Mouse (Mus musculus): ENCODE results near the gene Chp2. TPM values are rescaled to one million over a fixed set of nuclear protein-coding genes. Genes with fewer than 3 reads are reported as not detected.

Chp2 gene
- polyA plus RNA-seq, 1 experiment from 2014 or later, result not detected

DNA sequence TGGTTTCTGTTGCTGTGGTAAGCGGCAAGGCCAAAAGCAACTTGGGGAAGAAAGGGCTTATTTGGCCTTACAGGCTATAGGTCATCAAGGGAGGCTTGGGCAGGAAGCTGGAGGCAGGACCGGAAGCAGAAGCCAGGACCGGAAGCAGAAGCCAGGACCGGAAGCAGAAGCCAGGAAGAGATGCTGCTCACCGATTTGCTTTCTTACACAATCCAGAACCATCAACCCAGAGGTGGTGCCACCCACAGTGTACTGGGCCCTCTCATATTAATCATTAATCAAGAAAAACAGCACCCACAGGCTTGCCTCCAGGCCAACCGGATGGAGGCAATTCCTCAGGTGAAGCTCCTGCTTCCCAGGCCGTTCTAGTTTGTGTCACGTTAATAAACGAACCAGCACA, 22.5 kb upstream of the Chp2 start:
- ATAC-seq (replicated peaks; ENCODE audit: insufficient number of reproducible peaks, low FRiP score, low TSS enrichment), result no peak
- no peak overlapping the region for H3K9ac ChIP-seq (ENCODE audit: low read depth, low read length)
- no peak overlapping the region for H3K4me2 ChIP-seq
- no peaks in the 10 kb centered on the region for H3K4me1 ChIP-seq (ENCODE audit: control insufficient read depth, insufficient read depth, low read length)
- H3K27ac ChIP-seq (ENCODE audit: low read depth, low read length), result no peak overlapping the region
- H3K27me3 ChIP-seq (ENCODE audit: control insufficient read depth, insufficient read depth, low read length), result no peaks in the 10 kb centered on the region
- no peaks in the 10 kb centered on the region for H3K9me3 ChIP-seq (replicated peaks; ENCODE audit: control insufficient read depth, low read length)
- 80% methylated on average over 9 of the region's 9 CpGs for WGBS (ENCODE audit: insufficient replicate concordance)
- H3K4me3 ChIP-seq (ENCODE audit: low read depth, low read length), result no peak overlapping the region
- H3K36me3 ChIP-seq (ENCODE audit: control insufficient read depth, insufficient read depth, low read length), result no peaks in the 10 kb centered on the region

GRCm38 (mm10) chr7:122197306-122197705, 22.0 kb upstream of the Chp2 start:
- WGBS (ENCODE audit: insufficient replicate concordance), result 28% methylated on average over 4 of the region's 4 CpGs
- no peaks in the 10 kb centered on the region for H3K27me3 ChIP-seq (ENCODE audit: control insufficient read depth, insufficient read depth, low read length)

DNA sequence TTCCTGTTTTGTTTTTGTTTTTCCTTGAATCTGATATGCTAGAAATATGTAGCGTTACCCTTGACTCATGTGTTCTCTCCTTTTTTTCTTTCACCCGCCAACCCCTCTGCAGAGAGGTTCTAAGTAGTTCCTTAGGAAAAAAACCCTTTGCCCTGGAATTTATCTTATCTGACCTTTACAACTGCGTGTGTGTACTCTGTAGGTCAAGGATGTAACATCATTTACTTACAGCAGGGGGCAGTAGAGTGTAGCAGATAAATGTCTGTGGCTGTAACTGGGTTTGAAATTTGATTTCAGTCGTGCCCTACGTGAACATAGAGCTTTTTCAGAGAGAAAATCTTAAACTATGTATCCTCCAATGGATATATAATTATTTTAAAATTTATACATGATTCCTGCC, 20.0 kb upstream of the Chp2 start:
- no peak overlapping the region for H3K9ac ChIP-seq (ENCODE audit: low read depth, low read length)
- H3K9me3 ChIP-seq (replicated peaks; ENCODE audit: control insufficient read depth, low read length), result no peaks in the 10 kb centered on the region
- H3K4me3 ChIP-seq (ENCODE audit: low read depth, low read length), result no peak overlapping the region
- no peaks in the 10 kb centered on the region for H3K36me3 ChIP-seq (ENCODE audit: control insufficient read depth, insufficient read depth, low read length)
- no peaks in the 10 kb centered on the region for H3K4me1 ChIP-seq (ENCODE audit: control insufficient read depth, insufficient read depth, low read length)
- no peak overlapping the region for H3K27ac ChIP-seq (ENCODE audit: low read depth, low read length)
- 24% methylated on average over 5 of the region's 5 CpGs for WGBS (ENCODE audit: insufficient replicate concordance)
- no peak overlapping the region for H3K4me2 ChIP-seq
- ATAC-seq (replicated peaks; ENCODE audit: insufficient number of reproducible peaks, low FRiP score, low TSS enrichment), result no peak
- no peaks in the 10 kb centered on the region for H3K27me3 ChIP-seq (ENCODE audit: control insufficient read depth, insufficient read depth, low read length)

More at GRCm38 (mm10) chr7:122197306-122197705, 22.0 kb upstream of the Chp2 start:
- Histone ChIP-seq H3K9ac (ENCODE audit: low read depth, low read length) (no peak overlapping the region), H3K9me3 (replicated peaks; ENCODE audit: control insufficient read depth, low read length) (no peaks in the 10 kb centered on the region), H3K4me2 (no peak overlapping the region), H3K4me1 (ENCODE audit: control insufficient read depth, insufficient read depth, low read length) (no peaks in the 10 kb centered on the region), H3K36me3 (ENCODE audit: control insufficient read depth, insufficient read depth, low read length) (no peaks in the 10 kb centered on the region), H3K27ac (ENCODE audit: low read depth, low read length) (no peak overlapping the region), H3K4me3 (ENCODE audit: low read depth, low read length) (no peak overlapping the region)
- no peak for ATAC-seq (replicated peaks; ENCODE audit: insufficient number of reproducible peaks, low FRiP score, low TSS enrichment)

GRCm38 (mm10) chr7:122203936-122204335, 15.4 kb upstream of the Chp2 start:
- no peaks in the 10 kb centered on the region for H3K36me3 ChIP-seq (ENCODE audit: control insufficient read depth, insufficient read depth, low read length)
- 39% methylated on average over 2 of the region's 2 CpGs for WGBS (ENCODE audit: insufficient replicate concordance)
- no peak overlapping the region for H3K4me3 ChIP-seq (ENCODE audit: low read depth, low read length)
- H3K4me2 ChIP-seq, result no peak overlapping the region
- no peaks in the 10 kb centered on the region for H3K27me3 ChIP-seq (ENCODE audit: control insufficient read depth, insufficient read depth, low read length)
- H3K27ac ChIP-seq (ENCODE audit: low read depth, low read length), result peak overlapping the region; percentile 11; the same call in 1 of the 2 replicates
- H3K9me3 ChIP-seq (replicated peaks; ENCODE audit: control insufficient read depth, low read length), result no peaks in the 10 kb centered on the region
- ATAC-seq (replicated peaks; ENCODE audit: insufficient number of reproducible peaks, low FRiP score, low TSS enrichment), result no peak
- no peaks in the 10 kb centered on the region for H3K4me1 ChIP-seq (ENCODE audit: control insufficient read depth, insufficient read depth, low read length)
- no peak overlapping the region for H3K9ac ChIP-seq (ENCODE audit: low read depth, low read length)

GRCm38 (mm10) chr7:122206121-122206520, 13.2 kb upstream of the Chp2 start:
- no peak overlapping the region for H3K4me2 ChIP-seq
- no peak for ATAC-seq (replicated peaks; ENCODE audit: insufficient number of reproducible peaks, low FRiP score, low TSS enrichment)
- WGBS (ENCODE audit: insufficient replicate concordance), result 72% methylated on average over 2 of the region's 2 CpGs
- H3K9me3 ChIP-seq (replicated peaks; ENCODE audit: control insufficient read depth, low read length), result no peaks in the 10 kb centered on the region
- H3K27me3 ChIP-seq (ENCODE audit: control insufficient read depth, insufficient read depth, low read length), result no peaks in the 10 kb centered on the region
- H3K36me3 ChIP-seq (ENCODE audit: control insufficient read depth, insufficient read depth, low read length), result no peaks in the 10 kb centered on the region
- H3K4me1 ChIP-seq (ENCODE audit: control insufficient read depth, insufficient read depth, low read length), result no peaks in the 10 kb centered on the region
- no peak overlapping the region for H3K27ac ChIP-seq (ENCODE audit: low read depth, low read length)
- no peak overlapping the region for H3K4me3 ChIP-seq (ENCODE audit: low read depth, low read length)
- no peak overlapping the region for H3K9ac ChIP-seq (ENCODE audit: low read depth, low read length)

DNA sequence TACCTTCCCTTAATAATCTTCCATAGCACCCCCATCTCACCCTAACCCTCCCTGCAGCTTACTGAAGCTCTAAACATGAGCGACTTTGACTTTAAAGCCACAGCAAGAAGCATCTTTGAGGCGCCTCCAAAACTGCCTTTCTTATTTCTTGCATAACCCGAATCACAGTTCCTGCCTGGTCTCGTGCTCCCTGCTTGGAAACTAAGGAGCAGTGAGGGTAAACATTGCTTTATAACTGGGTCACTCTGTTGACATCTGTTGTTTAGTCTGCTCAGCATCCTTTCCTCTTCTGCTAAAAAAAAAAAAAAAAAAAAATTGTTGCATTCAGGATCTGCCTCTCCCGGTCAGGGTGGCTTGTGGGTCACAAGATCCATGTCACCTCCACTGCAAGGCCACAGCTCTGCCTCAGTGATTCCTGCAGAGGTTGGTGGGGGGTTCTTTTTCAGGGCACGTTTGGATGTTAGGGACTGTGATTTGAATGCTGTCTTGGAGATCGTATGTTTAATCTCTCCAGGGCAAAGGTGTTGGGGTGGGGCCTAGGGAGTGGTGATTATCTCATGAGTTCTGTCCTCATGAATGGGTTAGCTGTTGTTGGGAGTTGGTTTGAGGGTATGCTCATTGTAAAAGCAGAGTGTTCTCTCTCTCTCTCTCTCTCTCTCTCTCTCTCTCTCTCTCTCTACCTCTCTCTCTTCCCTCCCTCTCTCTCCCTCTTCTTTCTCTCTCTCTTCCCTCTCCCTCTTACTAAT, 10.8 kb upstream of the Chp2 start:
- ATAC-seq (replicated peaks; ENCODE audit: insufficient number of reproducible peaks, low FRiP score, low TSS enrichment), result no peak
- no peak overlapping the region for H3K9ac ChIP-seq (ENCODE audit: low read depth, low read length)
- H3K36me3 ChIP-seq (ENCODE audit: control insufficient read depth, insufficient read depth, low read length), result no peaks in the 10 kb centered on the region
- no peak overlapping the region for H3K4me2 ChIP-seq
- no peaks in the 10 kb centered on the region for H3K9me3 ChIP-seq (replicated peaks; ENCODE audit: control insufficient read depth, low read length)
- no peaks in the 10 kb centered on the region for H3K4me1 ChIP-seq (ENCODE audit: control insufficient read depth, insufficient read depth, low read length)
- no peaks in the 10 kb centered on the region for H3K27me3 ChIP-seq (ENCODE audit: control insufficient read depth, insufficient read depth, low read length)
- no peak overlapping the region for H3K4me3 ChIP-seq (ENCODE audit: low read depth, low read length)
- 53% methylated on average over 7 of the region's 7 CpGs for whole genome bisulfite sequencing (ENCODE audit: insufficient replicate concordance)
- no peak overlapping the region for H3K27ac ChIP-seq (ENCODE audit: low read depth, low read length)

GRCm38 (mm10) chr7:122226020-122226742, 6.9 kb downstream of the Chp2 start:
- Histone ChIP-seq H3K36me3 (ENCODE audit: control insufficient read depth, insufficient read depth, low read length) (no peaks in the 10 kb centered on the region), H3K27me3 (ENCODE audit: control insufficient read depth, insufficient read depth, low read length) (no peaks in the 10 kb centered on the region), H3K4me1 (ENCODE audit: control insufficient read depth, insufficient read depth, low read length) (no peaks in the 10 kb centered on the region), H3K27ac (ENCODE audit: low read depth, low read length) (no peak overlapping the region), H3K9me3 (replicated peaks; ENCODE audit: control insufficient read depth, low read length) (no peaks in the 10 kb centered on the region), H3K4me2 (no peak overlapping the region), H3K4me3 (ENCODE audit: low read depth, low read length) (no peak overlapping the region), H3K9ac (ENCODE audit: low read depth, low read length) (no peak overlapping the region)
- WGBS (ENCODE audit: insufficient replicate concordance), result 52% methylated on average over 7 of the region's 7 CpGs
- no peak for ATAC-seq (replicated peaks; ENCODE audit: insufficient number of reproducible peaks, low FRiP score, low TSS enrichment)

- H3K27ac ChIP-seq (ENCODE audit: low read depth, low read length), result no peak overlapping the region
- H3K4me3 ChIP-seq (ENCODE audit: low read depth, low read length), result no peak overlapping the region
- no peaks in the 10 kb centered on the region for H3K36me3 ChIP-seq (ENCODE audit: control insufficient read depth, insufficient read depth, low read length)
- H3K27me3 ChIP-seq (ENCODE audit: control insufficient read depth, insufficient read depth, low read length), result no peaks in the 10 kb centered on the region
- H3K9ac ChIP-seq (ENCODE audit: low read depth, low read length), result no peak overlapping the region
- 80% methylated on average over 4 of the region's 4 CpGs for WGBS (ENCODE audit: insufficient replicate concordance)
- H3K9me3 ChIP-seq (replicated peaks; ENCODE audit: control insufficient read depth, low read length), result no peaks in the 10 kb centered on the region
- no peak overlapping the region for H3K4me2 ChIP-seq
- no peaks in the 10 kb centered on the region for H3K4me1 ChIP-seq (ENCODE audit: control insufficient read depth, insufficient read depth, low read length)
- no peak for ATAC-seq (replicated peaks; ENCODE audit: insufficient number of reproducible peaks, low FRiP score, low TSS enrichment)
Measured at GRCm38 (mm10) chr7:122226744-122227143, 7.4 kb downstream of the Chp2 start.

Data from heart, embryonic 11.5 days (tissue).